Mouse (Mus musculus): ENCODE results near the gene Ankrd54. TPM values are rescaled to one million over a fixed set of nuclear protein-coding genes. Genes with fewer than 3 reads are reported as not detected.
A peak's percentile ranks its signal among the peaks of the same experiment; 100 is the strongest.

Ankrd54 gene
- polyA plus RNA-seq, 1 experiment from 2014 or later: 67.5 TPM

DNA sequence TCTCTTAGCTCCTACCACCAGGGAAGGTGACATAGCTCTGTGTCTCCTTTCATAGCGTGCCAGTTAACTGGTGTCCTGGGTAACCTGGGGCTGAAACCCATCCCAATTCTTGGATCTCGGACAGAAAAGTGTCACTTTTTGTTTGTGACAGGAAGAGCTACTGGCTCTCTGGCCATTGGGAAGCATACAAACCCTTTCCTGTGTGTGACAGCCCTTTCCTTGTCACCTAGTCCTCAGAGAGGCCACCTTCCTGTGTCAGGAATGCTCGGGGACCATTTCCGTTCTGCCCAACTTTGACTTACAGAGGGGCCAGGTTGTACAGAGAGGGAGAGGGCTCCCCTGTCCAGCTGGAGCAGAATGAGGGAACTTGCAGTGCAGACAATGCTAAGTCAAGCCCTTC lies 36.8 kb upstream of the Ankrd54 start:
- Histone ChIP-seq H3K9ac (replicated peaks) (no peak overlapping the region), H3K36me3 (peaks cover 20% of the 10 kb centered on the region), H3K4me2 (replicated peaks) (no peak overlapping the region), H3K4me1 (no peaks in the 10 kb centered on the region), H3K27me3 (no peaks in the 10 kb centered on the region), H3K27ac (replicated peaks) (no peak overlapping the region), H3K9me3 (no peaks in the 10 kb centered on the region), H3K4me3 (no peak overlapping the region)
- 74% methylated on average over 4 of the region's 4 CpGs for WGBS
- no peak for ATAC-seq (ENCODE audit: low FRiP score, low read depth)

DNA sequence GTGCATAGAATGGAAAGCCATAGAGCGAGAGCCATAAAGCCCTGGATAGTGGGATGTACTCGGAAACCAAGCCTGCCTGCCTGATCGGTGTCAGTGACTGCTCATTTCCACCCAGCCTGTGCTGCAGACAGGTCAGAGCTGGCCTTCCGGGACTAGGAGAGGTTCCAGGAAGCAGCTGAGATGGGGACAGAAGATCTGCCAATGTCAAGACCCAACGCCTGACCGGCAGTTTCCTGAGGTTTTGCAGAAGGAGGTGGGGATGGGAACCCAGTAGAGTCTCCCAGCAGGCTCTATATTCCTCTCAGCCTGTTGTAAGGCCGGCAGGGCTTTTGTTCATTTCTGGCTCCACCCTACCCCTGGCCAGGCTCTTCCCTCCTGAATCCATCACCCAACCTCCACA lies 36.2 kb upstream of the Ankrd54 start:
- Histone ChIP-seq H3K4me2 (replicated peaks) (no peak overlapping the region), H3K9ac (replicated peaks) (no peak overlapping the region), H3K9me3 (no peaks in the 10 kb centered on the region), H3K4me3 (no peak overlapping the region), H3K4me1 (no peaks in the 10 kb centered on the region), H3K27ac (replicated peaks) (no peak overlapping the region), H3K36me3 (peaks cover 26% of the 10 kb centered on the region), H3K27me3 (no peaks in the 10 kb centered on the region)
- ATAC-seq (ENCODE audit: low FRiP score, low read depth): no peak
- WGBS: 47% methylated on average over 7 of the region's 7 CpGs

DNA sequence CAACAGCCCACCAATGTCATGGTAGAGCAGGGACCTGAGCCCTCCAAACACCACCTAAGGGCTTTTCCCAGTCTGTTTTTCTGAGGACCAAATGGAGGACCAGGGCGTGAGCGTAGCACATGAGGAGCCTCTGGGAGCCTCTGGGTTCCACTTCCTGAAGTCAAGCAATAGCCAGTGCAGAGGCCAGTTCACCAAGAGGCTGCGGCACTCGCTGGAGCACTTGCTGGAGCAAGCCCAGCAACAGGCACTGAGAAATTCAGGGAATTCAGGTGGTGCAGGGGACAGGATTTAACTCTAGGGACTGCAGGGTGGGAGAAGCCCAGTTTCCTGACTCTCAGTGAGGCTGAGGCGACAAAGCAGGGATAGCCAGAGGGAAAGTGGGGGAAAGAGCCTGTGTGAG lies 35.5 kb upstream of the Ankrd54 start:
- 66% methylated on average over 5 of the region's 5 CpGs for WGBS
- no peak for ATAC-seq (ENCODE audit: low FRiP score, low read depth)
- Histone ChIP-seq H3K4me3 (no peak overlapping the region), H3K27me3 (no peaks in the 10 kb centered on the region), H3K36me3 (peaks cover 32% of the 10 kb centered on the region), H3K27ac (replicated peaks) (no peak overlapping the region), H3K9me3 (no peaks in the 10 kb centered on the region), H3K9ac (replicated peaks) (no peak overlapping the region), H3K4me2 (replicated peaks) (no peak overlapping the region), H3K4me1 (no peaks in the 10 kb centered on the region)

DNA sequence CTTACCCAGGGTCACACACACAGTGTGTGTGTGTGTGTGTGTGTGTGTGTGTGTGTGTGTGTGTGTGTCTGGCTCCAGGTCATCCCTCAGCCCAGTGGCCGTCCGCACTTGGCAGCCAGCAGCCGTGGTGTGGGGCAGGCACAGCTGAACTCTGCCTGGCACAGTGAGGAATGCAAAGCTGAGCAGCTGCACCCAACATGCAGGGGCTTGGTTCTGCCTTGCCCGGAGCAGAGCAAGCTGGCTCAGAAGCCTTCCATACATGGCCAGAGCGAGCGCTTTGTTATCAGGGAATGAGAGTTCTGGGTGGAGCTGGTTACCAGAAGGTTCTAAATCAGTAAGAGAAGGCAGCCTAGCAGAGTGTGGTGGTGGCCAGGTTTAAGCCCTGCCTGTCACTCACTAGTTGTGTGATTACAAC lies 34.9 kb upstream of the Ankrd54 start:
- WGBS: 62% methylated on average over 6 of the region's 6 CpGs
- peaks cover 38% of the 10 kb centered on the region for H3K36me3 ChIP-seq
- no peaks in the 10 kb centered on the region for H3K27me3 ChIP-seq
- ATAC-seq (ENCODE audit: low FRiP score, low read depth): no peak
- no peak overlapping the region for H3K9ac ChIP-seq (replicated peaks)
- H3K27ac ChIP-seq (replicated peaks): no peak overlapping the region
- H3K4me2 ChIP-seq (replicated peaks): no peak overlapping the region
- no peak overlapping the region for H3K4me3 ChIP-seq
- no peaks in the 10 kb centered on the region for H3K4me1 ChIP-seq
- no peaks in the 10 kb centered on the region for H3K9me3 ChIP-seq

DNA sequence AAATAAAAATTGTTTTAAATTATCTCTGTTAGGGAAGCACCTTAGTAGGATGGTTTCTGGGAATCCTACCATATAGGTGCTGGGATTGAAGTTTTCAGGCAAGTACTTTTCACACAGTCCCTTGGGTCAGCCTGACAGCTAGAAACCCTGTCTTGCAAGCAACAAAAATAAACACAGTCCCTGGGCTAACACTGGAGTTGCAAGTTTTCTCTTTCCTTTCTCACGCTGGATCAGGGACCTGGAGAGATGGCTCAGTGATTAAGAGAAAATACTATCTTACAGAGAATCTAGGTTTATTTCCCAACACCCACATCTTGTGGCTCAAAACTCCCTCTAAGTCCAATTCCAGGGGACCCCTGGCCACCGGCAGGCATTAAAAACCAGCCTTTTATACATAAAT lies 34.4 kb upstream of the Ankrd54 start:
- Histone ChIP-seq H3K4me3 (no peak overlapping the region), H3K27me3 (no peaks in the 10 kb centered on the region), H3K9ac (replicated peaks) (no peak overlapping the region), H3K9me3 (no peaks in the 10 kb centered on the region), H3K4me1 (no peaks in the 10 kb centered on the region), H3K4me2 (replicated peaks) (no peak overlapping the region), H3K36me3 (peaks cover 42% of the 10 kb centered on the region), H3K27ac (replicated peaks) (no peak overlapping the region)
- 38% methylated on average over 2 of the region's 2 CpGs for WGBS
- ATAC-seq (ENCODE audit: low FRiP score, low read depth): no peak

DNA sequence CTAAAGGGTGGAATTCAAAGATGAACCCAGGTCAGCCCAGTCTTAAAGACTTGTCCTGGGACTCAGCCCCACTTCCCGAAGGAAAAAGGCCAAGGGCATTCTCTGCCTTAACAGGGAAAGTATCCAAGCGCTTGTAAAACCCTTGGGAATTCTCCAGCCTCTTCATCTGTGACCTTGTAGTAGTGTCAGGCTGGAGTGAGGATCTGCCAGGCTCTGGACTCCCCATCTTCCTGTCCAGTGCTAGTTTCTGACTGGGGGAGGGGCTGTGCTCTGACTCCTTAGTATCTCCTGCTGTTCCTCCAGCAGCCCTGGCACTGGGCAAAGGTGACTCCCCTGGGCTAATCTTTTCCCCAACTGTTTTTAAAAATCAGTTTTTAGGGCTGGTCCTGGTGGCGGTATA lies 33.9 kb upstream of the Ankrd54 start:
- no peaks in the 10 kb centered on the region for H3K4me1 ChIP-seq
- no peaks in the 10 kb centered on the region for H3K27me3 ChIP-seq
- ATAC-seq (ENCODE audit: low FRiP score, low read depth): no peak
- no peaks in the 10 kb centered on the region for H3K9me3 ChIP-seq
- H3K27ac ChIP-seq (replicated peaks): no peak overlapping the region
- WGBS: 73% methylated on average over 3 of the region's 3 CpGs
- H3K9ac ChIP-seq (replicated peaks): no peak overlapping the region
- no peak overlapping the region for H3K4me3 ChIP-seq
- peaks cover 48% of the 10 kb centered on the region for H3K36me3 ChIP-seq
- H3K4me2 ChIP-seq (replicated peaks): no peak overlapping the region

DNA sequence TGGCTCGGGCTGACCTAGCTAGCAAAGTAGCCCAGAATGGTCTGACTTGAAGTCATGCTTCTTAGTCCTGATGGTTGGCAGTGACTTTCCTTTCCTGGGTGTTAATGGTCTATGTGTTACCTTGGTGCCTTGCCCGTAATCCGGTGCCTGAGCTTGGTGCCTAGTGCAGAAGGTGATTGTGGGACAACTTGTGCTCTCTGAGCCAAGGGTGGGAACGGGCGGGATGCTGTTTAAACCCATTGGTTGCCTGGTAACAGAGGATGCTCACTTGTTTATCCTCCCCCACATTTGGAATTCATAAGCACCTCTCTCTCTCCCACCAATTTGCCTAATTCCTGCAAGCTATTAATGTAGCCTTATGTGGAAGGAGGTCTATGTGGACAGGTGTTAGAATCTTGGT lies 32.8 kb upstream of the Ankrd54 start:
- no peaks in the 10 kb centered on the region for H3K4me1 ChIP-seq
- no peak overlapping the region for H3K4me3 ChIP-seq
- H3K36me3 ChIP-seq: peaks cover 59% of the 10 kb centered on the region
- WGBS: 85% methylated on average over 5 of the region's 5 CpGs
- no peak overlapping the region for H3K27ac ChIP-seq (replicated peaks)
- ATAC-seq (ENCODE audit: low FRiP score, low read depth): no peak
- no peaks in the 10 kb centered on the region for H3K27me3 ChIP-seq
- H3K4me2 ChIP-seq (replicated peaks): no peak overlapping the region
- no peak overlapping the region for H3K9ac ChIP-seq (replicated peaks)
- H3K9me3 ChIP-seq: no peaks in the 10 kb centered on the region

DNA sequence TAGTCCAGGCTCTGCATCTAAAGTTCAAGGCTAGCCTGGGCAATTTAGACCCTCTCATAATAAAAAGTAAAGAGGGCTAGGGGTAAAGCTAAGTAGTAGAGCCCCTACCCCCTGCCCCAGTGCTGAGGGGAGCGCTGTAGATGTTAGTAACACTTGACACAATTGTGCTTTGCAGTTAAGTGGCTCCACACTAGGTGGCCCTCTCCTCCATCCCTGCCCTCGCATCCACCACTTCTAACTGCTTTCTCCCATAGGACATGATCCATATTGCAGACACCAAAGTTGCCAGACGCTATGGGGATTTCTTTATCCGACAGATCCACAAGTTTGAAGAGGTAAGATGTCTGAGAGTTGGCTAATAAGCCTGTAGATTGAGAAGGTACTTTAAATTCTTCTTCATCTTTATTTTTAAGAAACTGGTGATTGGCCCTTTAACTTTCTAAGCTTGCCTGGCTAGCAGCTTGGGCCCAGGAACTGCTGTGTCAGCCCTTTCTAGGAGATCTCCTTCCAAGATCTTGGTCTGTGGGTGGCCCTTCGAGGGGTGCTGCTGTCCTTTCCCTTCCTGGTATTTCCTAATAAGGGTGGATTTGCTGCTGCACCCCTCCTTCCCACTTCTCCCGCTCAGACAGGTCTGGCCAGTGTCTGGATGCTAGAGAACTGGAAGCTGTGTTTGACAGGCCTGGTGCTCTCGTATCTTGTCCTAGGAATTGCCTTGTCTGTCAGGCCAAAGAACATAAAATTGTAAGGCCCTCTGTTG lies 30.6 kb upstream of the Ankrd54 start:
- H3K36me3 ChIP-seq: peaks cover 81% of the 10 kb centered on the region
- H3K4me3 ChIP-seq: no peak overlapping the region
- H3K9ac ChIP-seq (replicated peaks): no peak overlapping the region
- H3K27ac ChIP-seq (replicated peaks): no peak overlapping the region
- no peak for ATAC-seq (ENCODE audit: low FRiP score, low read depth)
- no peaks in the 10 kb centered on the region for H3K9me3 ChIP-seq
- H3K4me1 ChIP-seq: no peaks in the 10 kb centered on the region
- WGBS: 79% methylated on average over 7 of the region's 7 CpGs
- no peaks in the 10 kb centered on the region for H3K27me3 ChIP-seq
- no peak overlapping the region for H3K4me2 ChIP-seq (replicated peaks)

DNA sequence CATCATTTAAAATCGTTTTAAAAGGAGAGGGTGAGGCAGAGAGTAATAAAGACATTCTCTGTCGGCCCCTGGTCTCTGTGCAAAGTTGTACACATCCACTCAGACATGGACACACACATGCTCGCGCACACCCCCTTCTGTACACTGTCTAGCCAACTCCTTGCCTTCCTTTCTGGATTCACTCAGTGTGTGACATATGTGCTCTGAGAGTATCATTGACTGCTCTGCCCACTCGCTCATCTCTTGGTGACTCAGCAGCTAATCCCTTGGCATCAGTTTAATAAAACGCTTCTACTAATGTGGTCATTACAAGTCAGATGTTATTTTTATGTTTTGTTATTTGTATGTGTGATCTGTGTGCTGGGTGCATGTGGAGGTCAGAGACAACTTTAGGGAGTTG lies 29.6 kb upstream of the Ankrd54 start:
- Histone ChIP-seq H3K36me3 (peaks cover 88% of the 10 kb centered on the region), H3K4me1 (no peaks in the 10 kb centered on the region), H3K9me3 (no peaks in the 10 kb centered on the region), H3K27ac (replicated peaks) (no peak overlapping the region), H3K9ac (replicated peaks) (no peak overlapping the region), H3K4me3 (no peak overlapping the region), H3K4me2 (replicated peaks) (no peak overlapping the region), H3K27me3 (no peaks in the 10 kb centered on the region)
- no peak for ATAC-seq (ENCODE audit: low FRiP score, low read depth)
- WGBS: 91% methylated on average over 6 of the region's 6 CpGs

DNA sequence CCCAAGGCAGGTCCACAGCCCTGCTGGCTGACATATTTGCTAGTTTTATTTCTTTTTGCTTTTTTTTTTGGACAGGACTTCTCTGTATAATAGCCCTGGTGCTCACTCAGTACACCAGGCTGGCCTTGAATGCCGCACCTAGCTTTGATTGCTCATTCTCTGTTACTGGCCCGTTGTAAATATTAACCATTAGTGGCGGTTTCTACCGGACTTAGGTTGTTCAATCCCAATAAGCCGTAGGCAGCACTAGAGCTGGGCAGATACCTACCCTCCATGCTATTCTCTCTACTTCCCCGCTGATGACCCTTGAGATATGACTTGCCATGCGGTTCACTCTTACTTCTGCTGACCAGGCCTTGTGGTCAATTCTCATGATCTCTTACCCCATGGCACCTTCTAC lies 16.9 kb upstream of the Ankrd54 start:
- H3K4me3 ChIP-seq: no peak overlapping the region
- H3K27me3 ChIP-seq: no peaks in the 10 kb centered on the region
- H3K9ac ChIP-seq (replicated peaks): no peak overlapping the region
- H3K9me3 ChIP-seq: no peaks in the 10 kb centered on the region
- no peak overlapping the region for H3K27ac ChIP-seq (replicated peaks)
- H3K4me2 ChIP-seq (replicated peaks): no peak overlapping the region
- H3K36me3 ChIP-seq: peaks cover 80% of the 10 kb centered on the region
- no peak for ATAC-seq (ENCODE audit: low FRiP score, low read depth)
- H3K4me1 ChIP-seq: peaks cover 16% of the 10 kb centered on the region
- 97% methylated on average over 7 of the region's 7 CpGs for WGBS

DNA sequence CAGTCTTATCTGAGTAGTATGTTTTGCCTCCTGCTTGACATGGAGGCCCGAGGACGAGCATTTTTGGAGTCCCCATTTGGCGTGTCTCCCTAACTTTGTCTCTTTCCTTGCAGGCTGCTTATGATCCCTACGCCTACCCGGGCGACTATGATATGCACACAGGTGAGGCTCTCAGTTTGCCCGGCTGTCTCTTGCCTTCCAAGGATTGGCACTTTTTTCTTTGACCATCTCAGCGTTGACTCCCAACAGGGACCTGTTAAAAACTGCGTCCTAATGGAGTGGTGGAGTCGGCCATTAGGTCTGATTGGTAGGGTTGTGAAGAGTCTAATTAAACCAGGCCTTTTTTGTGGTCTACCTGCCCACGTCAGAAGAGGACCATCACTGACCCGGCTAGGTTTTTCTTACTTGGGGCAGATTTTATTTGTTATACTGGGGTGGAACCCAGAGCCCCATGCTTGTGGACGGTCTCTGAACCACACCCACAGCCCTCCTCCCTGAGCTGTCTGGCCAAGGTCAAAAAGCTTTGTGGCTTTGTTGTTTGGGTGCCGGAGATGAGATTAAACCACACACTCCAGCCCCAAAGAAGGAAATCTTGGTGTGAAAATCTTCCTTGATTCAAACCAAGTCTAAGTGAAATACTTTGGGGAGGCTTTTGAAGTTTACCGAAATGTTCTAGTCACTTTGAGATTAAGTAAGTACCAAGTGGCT lies 13.1 kb upstream of the Ankrd54 start:
- H3K4me2 ChIP-seq (replicated peaks): peak overlapping the region; percentile 94
- 45% methylated on average over 15 of the region's 15 CpGs for WGBS
- peaks cover 20% of the 10 kb centered on the region for H3K4me1 ChIP-seq
- ATAC-seq (ENCODE audit: low FRiP score, low read depth): no peak
- no peaks in the 10 kb centered on the region for H3K9me3 ChIP-seq
- no peak overlapping the region for H3K27ac ChIP-seq (replicated peaks)
- H3K36me3 ChIP-seq: peaks cover 42% of the 10 kb centered on the region
- H3K9ac ChIP-seq (replicated peaks): peak overlapping the region; percentile 86
- no peaks in the 10 kb centered on the region for H3K27me3 ChIP-seq
- H3K4me3 ChIP-seq: peak overlapping the region; percentile 93

DNA sequence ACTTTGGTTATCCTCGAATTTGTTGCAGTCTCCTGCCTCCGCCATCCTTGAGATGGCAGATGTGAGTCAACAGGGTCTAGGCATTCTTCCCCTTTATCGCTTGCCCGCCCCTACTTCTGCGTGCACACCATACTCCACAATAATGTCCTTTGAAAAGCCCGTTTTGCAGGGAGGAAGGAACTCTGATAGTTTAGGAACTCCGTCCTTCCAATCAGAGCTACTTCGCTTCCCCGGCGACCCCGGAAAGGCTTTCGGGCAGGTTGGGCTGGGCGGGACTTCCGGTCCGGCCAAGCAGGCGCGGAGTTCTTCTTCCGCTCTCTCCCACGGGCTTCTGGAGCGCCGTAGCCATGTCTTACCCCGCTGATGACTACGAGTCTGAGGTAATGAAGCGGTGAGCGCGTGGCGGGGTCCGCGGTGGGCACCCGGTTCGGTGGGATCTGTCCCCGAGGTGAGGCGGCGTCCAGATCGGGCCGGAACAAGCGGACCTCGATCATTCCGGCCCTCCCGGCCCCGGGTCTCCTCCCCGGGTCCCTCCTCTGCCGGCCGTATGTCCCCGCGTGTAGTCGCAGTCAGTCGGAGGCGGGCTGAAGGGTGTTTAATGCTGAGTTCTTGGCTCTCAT lies 12.3 kb upstream of the Ankrd54 start, which contains the start of gene Eif3l:
Gene Eif3l (plus strand): TSS at position 267 of the 620 bp plus-strand sequence.
- H3K4me2 ChIP-seq (replicated peaks): peak within 1 kb of the TSS; percentile 94
- H3K27me3 ChIP-seq: no peaks in the 10 kb centered on the region
- peak within 1 kb of the TSS; percentile 93 for H3K4me3 ChIP-seq
- under 1% methylated on average over 49 of the region's 49 CpGs for WGBS
- peaks cover 36% of the 10 kb centered on the region for H3K36me3 ChIP-seq
- H3K9ac ChIP-seq (replicated peaks): peak within 1 kb of the TSS; percentile 86
- peak; percentile 83 for ATAC-seq (ENCODE audit: low FRiP score, low read depth)
- H3K4me1 ChIP-seq: peaks cover 20% of the 10 kb centered on the region
- H3K27ac ChIP-seq (replicated peaks): peak within 1 kb of the TSS; percentile 75
- no peaks in the 10 kb centered on the region for H3K9me3 ChIP-seq

Data from midbrain, embryonic 12.5 days (tissue).